Mouse (Mus musculus): ENCODE measurements at regions not wholly inside any gene's neighbourhood (a gene's known extent, or its start where the extent isn't known, plus 50 kb on each side); places are given as distances from the start of the nearest gene placed in this dataset.

DNA sequence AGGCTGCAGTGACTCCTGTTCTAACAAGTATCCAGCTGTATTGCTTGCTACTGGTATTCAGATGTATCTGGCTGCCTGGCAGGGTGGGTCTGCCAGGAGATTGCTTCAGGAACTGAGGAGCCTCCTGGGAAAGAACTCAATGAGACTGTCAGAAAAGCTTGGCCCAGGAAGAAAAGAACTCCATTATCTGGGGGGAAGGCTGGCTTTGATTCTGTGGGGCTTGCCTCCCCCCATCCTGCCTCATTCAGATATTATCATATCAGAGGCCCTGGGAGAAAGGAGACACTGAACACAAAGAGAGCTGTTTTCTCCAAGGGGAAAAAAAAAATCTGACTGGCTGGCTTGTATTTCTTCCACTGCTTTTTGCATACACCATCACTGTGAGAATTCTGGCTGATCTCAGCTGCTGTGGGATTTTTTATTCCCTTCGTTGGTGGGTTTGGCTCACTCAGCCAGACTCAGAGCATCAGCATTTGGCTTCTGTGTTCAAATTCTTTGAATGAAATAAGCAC, 552.0 kb upstream of the Tbl1xr1 start:
- DNase-seq = peak; percentile 34

DNA sequence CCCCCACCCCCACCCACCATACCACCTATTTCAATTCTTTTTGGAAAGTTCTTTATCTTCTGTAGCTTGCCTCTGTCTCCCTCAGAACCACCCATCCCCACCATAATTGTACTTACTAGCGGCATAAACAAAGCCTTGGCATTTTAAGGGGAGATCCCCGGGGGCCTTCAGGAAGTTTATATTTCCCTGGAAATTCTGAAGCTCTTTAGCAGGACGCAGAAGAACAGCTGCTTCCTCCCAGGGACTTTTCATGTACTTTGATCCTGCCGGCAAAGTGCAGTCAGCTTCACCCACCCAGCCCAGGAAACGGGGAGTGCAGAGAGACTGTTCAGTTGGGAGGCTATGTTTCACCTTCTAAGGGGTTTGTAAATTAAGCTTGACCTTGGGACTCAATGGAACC, 545.6 kb upstream of the Tbl1xr1 start:
- peak; percentile 34 for DNase-seq

DNA sequence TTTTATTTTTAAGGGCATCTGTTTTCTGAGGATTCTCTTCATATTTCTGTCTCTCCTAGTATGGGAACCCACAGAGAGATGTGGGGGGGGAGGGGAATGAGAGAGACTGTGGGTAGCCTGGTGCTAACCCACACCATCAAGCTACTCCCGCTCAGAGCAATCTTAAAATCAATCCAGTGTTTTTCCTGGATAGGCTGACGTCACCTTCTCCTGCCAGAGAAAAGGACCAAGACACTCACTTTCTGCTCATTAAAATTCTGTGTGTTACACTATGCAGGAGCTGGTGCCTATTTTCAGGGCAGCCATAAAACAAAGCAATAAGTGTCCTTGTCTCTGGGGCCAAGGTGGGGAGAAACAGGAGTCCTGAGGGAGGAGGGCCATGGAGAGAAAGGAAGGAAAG, 537.3 kb upstream of the Tbl1xr1 start:
- no peak for DNase-seq

DNA sequence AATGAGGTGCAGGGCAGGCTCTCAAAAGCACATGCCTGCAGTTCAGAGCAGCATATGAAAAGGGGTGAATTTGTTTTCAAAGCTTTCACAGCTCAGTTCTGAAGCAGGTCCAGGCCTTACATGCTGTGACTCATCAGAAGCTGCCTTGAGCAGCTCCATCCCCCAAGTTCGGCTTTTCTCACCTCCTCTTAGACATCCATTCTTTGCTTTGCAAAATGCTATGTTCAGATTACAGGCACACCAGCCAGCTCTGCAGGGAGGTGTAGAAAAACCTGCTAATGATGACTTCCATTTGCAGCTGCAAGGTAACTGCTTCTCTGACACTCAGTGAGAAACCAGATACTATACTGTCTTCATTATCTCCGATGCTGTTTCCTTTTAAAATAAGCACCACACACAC, 532.0 kb upstream of the Tbl1xr1 start:
- DNase-seq = no peak

DNA sequence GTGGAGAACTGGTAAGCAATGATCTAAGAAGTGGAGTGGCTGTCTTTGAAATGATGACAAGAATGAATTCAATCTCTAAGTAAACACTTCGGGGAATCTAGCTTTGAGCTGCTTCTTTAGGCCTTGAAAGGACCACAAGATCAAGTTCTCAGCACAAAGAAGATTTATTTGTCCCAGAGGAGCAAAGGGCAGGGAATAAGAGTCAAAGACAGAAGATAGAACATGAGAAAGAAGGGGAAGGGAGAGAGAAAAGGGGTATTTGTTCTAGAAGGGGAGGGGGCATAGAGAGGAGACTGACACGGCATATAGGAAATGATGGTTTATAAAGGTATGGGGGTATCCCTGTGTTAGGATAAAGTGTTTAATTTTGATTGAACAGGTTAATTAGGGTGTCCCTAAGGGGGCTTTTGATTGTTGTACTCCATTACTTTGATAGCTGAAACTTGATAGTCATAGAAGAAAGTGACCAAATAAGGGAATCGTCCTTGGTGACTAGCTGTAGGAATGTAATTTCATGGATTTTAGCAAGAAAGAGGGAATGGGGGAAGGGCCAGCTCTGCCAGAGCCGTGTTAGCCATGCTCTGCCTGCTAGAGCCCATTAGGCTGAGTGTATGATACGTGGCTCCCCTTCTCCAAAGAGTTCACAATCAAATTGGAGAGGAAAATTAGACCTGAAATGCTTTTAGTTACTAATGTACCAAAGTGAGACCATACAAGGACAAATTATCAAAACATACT, 531.1 kb upstream of the Tbl1xr1 start:
- no peak for DNase-seq

DNA sequence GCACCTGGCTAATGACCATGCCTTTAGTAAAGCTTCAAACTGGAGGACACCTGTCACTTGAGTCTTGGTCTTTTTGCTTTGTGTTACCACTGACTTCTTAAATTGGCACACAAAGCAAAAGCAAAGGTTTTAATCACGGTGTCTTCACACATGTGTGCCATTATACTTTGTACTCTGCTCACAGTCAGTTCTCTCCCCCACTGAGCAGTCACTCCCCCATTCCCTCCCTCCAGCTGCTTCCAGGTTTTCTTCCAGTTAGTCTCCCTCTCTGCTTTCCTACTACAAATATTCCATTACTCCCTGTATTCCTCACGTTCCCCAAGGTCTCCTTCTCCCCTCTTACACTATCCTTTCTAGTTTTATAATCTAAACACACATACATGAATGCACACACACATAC, 530.0 kb upstream of the Tbl1xr1 start:
- DNase-seq = no peak

DNA sequence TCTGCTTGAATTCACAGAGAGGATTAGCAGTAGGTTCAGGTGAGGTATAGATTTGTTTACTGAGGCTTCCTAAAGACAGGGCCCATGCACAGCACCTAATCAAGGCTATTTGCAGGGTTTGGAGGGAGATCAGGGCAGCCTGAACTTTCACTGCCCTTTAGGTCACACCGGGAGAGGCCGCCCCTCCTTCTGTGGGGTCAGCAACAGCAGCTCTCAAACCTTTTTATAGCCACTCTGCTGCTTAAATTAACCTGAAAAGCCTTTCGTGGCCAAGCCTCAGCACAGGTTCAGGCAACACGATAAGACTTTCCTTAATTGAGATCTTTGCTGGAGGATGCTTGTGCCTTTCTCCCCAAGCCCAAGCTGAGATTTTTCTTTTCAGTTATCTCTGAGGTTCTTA, 526.8 kb upstream of the Tbl1xr1 start:
- DNase-seq = no peak

DNA sequence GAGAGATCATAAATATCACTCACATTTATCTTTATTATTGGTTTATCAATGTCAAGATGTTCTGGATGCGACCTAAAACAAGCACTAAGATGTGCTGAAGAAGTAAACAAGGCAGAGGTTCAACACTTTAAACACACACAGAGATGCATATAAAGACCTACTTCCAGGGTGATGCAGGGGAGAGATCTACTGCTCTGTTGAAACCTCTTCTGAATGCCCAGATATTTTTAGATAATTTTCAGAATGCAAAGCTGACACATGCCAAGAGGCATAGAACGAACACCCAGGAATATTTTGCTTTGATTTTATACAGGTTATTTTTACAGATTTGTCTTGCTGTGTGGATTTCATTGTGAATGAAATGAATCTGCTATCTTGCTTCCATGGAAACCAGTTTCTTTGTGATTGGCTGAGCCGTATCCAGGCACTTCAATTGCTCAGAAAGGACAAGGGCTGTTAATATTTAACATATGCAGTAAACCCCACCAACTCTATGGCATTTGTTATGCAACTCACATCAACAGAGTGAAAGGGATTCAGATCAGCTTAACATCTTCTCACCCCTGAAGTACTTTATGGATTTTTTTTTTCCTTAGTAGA, 523.2 kb upstream of the Tbl1xr1 start:
- DNase-seq = no peak

DNA sequence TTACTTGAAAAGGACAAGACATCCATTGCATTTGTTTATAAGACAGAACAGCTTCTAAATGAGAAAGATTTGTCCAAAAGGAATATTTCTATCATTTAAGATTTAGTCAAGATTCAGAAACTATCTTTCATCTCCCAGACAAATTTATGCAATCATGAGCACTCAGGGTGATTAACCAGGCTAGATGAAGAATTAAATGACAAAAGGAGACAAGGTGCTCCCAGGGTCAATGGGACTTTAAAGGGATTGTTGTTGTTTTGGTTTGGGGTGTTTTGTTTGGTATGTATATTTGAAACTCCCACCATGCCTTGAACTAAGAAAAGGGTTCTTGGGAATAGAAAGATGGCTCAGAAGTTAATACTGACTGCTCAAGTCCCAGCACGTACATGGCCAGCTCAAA, 522.6 kb upstream of the Tbl1xr1 start:
- DNase-seq = no peak

DNA sequence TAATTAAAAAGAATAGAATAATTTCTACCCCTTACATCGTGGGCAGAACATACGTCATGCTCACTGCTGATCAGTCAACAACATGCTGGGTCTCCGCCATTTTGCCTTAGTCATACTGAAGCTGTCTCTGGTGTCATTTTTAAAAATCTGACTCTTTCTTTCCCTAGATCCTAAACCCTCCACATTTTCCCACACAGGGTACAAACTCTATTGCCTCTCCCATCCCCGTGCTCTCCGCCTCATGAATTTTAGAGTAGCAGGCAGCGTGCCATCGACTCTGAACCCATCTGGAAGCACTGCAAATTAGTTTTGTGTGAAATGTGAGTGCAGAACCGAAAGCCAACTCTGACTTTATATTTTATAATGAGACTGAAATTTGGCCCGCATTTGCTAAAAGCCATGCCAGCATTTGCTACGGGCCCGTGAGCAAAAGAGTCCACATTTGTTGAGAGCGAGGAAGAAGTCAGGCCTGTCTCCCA, 518.5 kb upstream of the Tbl1xr1 start:
- peak; percentile 9 for DNase-seq

DNA sequence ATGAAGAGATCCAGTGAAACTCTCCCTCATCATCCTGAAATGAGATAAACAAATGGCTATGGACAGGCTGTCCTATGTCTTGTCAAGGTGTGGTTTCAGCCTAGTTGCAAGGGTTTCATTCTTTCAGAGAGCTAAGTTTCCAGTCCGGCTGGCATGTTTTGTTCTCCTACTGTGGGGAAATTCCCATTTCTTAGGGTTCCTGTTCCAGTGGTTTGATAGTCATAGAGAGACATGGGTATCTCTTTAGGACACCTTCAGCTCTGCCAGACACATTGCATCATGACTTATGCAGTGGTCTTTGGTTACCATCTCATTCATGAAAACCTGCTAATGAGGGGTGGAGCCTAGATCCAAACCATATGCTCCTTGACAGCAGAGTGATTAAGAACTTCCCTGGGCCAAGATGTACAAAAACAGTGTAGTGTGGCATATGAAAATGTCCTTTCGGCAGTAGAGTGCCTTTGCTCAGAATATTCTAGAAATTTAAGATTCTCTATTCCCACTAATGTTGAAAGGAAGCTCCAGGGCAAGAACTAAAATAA, 513.6 kb upstream of the Tbl1xr1 start:
- no peak for DNase-seq

DNA sequence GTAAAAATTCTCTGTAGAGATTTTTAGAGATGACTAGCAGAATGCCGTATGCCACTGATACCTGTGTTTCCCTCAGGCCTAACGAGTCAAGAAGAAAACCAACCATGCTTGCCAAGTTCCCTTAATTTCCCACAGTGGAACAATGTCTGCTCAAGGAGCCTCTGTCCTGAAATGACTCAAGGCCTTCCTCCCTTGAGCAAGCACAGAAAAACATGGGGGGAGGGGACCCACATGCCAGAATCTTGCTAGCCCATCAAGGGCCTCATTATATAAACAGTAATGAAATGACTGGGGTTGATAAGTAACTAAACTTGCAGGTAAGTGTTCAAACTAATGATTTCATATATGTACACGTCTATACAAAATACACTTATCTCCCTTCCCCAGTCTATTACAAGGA, 513.0 kb upstream of the Tbl1xr1 start:
- no peak for DNase-seq

DNA sequence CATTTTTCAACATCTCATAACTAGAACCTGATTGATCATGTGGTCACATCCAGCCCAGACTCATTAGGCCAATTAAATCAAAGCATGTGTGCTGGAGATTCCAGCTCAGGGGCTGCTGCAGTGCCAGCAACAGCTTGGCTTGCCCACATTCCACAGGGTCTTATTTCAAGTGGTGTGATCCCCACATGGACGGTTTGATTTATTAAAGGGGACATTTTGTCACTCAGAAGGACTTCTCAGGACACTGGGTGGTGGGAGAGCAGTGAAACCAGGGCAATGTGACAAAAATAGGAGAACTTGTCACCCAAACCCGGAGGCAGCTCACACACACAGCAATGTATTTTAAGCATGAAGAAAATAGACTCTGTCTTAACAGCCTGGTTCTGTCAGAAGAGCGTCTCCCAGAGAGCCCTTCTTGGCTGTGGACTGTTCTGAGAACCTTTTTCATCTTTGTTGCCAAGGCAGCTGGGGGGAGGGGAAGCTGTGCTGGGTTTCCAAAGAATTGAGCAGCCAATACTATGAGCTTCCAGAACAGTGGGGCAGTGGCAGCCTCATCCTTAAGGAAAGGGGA, 512.2 kb upstream of the Tbl1xr1 start:
- peak; percentile 81 for DNase-seq

DNA sequence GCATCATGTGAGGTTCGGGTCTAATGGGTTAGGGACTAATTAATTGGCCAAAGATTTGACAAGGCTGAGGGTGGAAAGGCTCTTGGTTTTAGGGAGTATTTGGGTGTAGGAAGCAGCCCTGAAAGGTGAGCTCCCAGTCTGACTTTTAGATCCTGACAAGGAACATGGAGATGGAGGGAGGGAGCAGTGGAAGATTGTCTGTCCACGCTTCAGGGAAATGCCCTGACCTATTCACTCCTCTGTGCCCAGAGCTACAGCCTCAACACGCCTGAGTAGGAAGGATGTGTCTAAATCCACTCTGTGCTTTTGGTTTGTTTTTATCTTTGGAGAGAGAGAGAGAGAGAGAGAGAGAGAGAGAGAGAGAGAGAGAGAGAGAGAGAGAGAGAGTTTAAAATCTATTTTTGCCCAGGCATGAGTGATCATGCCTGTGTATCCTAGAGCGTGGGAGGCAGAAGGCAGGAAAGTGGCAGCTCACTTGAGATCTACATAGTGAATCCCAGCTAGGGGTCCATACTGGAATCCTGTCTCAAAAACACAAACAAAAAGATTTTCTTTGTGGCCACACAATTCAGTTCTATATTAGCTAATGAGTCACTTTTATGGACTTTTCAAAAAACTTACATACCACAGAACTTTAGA, 511.5 kb upstream of the Tbl1xr1 start:
- DNase-seq = no peak

DNA sequence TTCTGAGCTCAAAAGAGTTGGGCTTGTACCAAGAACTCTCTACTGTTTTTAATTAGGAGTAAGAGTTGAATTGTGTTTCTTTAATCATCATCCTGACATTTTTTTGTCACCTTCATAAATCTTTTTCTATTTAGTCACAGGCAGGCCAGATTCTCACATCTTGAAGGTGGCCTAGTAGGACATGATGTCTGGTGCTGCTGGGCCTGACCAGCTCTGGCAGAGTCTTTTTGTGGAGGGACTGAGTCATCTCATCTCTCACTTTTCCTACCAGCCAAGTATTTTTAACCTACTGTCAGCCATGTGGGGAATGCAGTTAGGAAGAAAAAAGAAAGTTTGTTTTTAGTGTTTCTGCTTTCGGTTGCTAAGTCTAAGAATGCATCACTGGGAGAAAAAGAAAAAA, 506.7 kb upstream of the Tbl1xr1 start:
- DNase-seq = peak; percentile 15

DNA sequence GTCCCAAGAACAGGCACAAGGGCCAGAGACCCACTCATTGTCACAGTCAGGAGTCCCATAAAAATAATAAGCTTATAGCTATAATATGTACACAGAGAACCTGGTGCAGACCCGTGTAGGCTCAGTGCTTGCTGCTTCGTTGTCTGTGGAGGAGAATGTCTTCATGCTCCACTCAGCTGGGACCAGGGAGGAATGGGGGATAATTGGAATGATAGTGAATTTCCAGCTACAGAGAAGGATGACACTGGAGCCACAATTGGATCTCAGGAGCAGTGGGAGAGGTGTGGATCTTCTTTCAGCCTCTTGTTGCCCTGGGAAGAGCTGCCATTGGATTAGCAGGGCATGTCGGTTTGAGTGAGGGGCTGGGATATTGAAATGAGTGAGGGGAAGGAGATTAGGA, 497.8 kb upstream of the Tbl1xr1 start:
- no peak for DNase-seq

DNA sequence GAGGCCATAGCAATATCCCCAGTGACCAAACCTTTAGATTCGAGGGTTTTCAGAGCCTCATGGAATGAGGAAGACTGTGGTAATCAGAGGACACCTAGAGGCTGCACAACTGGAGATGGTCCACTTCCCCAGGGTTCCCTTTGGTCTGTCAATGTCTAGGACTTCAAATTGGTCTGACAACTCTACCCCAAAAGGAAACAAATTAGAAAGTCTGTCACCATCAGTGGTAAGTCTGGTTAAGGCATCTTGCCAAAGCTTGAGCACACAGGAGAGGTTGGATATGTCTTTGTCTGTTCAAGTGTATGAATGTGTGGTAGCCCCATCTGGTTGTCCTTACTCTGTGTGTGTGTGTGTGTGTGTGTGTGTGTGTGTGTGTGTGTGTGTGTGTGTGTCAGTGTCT, 494.3 kb upstream of the Tbl1xr1 start:
- DNase-seq = no peak

DNA sequence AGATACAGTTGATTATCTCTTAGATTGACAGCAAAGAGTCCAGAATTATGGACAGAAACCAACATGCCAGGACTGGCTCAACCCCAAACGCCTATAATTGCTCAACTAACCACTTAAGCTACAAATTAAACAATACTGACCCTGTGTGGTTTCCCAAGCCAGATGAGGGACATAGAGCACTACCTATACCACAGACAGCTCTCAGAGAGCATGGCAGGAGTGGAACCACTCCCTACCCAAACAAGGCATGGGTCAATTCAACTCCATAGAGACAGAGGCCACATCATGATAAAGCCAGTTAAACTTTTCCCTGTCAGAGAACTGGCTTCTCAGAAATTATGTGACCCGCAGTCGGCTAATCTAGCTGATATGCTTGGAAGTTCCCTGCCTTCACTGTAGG, 490.7 kb upstream of the Tbl1xr1 start:
- DNase-seq = no peak

DNA sequence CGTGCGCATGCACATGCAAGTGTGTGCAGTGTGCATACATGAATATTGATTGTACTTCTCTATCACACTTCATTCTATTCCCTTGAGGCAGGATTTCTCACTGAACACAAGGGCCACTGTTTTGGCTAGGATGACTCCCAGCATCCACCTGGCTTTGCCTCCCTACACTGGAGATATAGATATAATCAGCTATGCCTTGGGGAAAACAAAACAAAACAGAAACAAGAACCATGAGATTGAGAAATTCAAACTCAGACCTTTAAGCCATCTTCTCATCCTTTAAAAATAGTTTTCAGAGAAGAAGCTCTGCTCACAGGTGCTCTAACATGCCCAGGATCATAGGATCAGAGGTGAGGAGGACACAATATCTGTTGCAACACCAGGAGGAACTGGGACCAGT, 469.6 kb upstream of the Tbl1xr1 start:
- DNase-seq = no peak

DNA sequence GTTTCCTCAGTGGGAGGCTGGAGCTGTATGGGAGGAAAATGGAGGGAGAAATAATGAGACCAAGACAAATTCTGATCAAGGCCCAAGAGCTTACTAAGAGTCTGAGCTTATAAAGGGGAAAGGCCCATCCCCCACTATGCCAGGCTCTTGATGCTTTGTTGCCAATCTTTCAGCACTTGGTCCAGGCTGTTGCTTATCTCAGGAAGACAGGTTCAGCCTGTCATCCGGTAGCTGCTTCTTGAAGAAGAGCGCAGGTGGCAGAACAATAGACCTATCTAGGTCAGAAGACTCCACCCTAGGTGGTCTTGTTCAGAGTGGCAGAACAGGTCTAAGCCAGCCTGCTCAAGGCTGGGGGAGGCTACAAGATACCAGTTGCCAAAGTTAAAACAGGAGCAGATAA, 466.2 kb upstream of the Tbl1xr1 start:
- DNase-seq = no peak

DNA sequence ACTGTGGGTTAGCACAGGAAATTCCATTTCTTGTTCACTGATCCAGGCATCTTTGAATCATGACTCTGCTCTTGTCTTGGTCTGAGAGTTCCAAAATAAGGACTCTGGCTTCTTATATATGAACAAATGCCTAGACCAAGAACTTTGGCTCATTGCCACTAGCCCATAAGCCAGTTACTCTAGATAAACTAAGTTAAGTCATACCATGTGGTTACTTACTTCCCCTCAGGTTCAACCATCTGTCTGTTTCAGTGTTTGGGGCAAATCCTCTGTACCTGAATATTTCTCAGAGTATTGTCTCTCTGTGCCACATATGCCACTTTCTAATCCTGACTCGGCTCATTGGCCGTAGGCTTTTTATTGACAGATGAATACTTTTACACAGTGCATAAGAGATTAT, 454.7 kb upstream of the Tbl1xr1 start:
- no peak for DNase-seq

DNA sequence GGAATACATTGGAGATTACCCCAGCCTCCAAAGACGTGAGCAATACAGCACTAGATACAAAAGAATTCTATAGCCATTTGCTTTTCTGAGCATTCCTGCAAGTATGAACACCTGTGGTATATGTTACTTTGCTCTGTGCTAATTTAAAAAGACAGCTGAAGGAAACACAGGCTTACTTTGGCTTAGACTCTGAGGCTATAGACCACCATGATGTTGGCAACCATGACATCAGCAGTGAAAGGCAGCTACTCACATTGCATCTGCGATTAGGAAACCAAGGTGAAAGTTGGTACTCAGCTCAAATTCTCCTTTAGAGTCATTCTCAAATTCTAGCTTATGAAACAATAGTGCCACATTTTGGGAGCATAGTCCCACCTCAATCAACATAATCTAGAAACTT, 451.4 kb upstream of the Tbl1xr1 start:
- no peak for DNase-seq

DNA sequence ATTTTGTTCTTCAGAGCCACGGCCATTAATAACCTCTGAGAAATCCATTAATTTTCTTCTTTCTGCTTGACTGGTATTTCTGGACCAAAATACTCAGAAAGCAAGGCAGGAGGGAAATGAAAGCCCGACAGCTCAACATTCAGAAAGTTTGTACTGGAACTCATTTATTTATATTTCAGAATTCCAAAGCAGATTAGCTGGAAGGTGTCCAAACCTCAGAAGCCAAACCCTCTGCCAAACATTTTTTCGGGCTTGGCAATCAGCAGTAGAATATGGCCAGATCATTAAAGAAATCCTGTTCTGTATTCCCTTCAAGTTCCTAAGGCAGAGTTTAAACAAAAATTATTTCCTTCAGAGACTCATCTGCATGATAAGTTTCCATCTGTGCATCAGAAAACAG, 450.4 kb upstream of the Tbl1xr1 start:
- DNase-seq = peak; percentile 63
